Mouse (Mus musculus): ENCODE data around the gene Slit3.

DNA sequence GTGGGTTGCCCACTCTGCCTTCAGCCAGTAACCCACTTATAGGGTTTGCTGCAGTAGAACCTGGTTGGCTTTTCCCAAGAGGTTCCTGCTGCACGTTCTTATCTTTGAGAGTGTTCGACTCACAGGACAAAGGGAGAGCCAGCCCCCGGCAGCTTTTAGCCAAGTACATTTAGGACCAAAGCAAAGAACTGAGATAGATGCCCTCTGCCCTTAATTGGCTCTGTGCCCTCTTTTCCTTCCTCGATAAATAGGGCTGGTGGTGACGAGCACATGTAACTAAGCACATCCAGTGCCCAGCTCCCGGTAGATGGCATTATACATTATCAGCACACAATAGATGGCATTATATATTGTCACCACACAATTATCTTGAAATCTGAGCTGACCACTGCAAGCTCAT is 444.3 kb downstream of the Slit3 start:
- TF ChIP-seq CTCF (IDR thresholded peaks at IDR 0.05; ENCODE audit: extremely low read depth, insufficient read length, insufficient replicate concordance, low read depth, low read length) (no peak), POLR2A (IDR thresholded peaks at IDR 0.05; ENCODE audit: low read depth, low read length) (no peak)
